Mouse (Mus musculus) CD4-positive, CD25-positive, alpha-beta regulatory T cell, adult 2 months (primary cell): ENCODE data around the gene Acss3.

Experiments used
- DNase-seq: peaks from one replicate; pipeline ENCODE4 v3.0.0-alpha.2; 2012; ENCODE audit warnings: low read depth, low spot score

The Acss3 gene

DNA sequence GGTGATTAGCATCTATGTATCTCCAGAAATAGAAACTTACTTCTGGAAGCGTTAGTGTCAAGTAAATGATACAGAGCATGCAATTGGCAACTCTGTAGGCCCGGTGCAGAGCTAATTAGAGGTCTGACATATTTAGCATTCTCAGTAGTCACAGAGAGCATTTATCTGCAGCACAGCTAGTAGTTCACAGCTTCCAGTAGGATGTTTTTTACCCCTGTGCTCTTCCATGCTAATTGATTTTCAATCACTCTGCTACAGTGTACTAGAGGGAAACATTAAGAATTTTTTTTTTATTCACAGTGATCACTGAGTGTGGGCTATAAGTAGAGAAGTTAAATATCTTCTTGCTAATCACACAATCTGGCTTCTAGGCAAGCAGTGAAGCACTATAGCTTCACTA lies 112.3 kb downstream of the Acss3 start:
- DNase-seq, result no peak

DNA sequence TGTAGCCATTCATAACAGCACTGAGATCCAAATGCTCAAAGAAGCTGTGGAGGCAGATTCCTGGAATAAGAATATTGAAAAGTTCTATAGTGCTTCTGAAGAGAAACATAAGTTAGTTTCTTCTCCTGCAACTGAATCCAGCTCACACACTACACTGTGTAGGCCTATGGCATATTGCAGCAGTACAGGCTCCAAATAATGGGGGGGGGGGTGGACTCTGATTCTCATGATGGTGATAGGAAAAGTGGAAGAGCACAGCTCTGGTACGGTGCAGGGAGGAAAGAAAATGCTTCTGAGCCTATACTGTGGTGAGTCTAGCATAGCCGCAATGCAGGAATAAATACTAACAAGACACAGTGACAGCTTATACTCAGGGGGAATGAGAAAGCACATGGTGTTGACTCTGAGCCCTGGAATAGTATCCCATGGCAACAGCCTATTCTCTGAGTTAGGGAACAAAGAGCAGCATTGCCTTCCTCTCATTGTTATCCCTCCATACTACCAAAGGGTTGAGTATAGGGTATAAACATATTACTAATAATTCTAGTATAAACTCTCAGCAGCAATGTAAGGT lies 125.3 kb downstream of the Acss3 start:
- no peak for DNase-seq

DNA sequence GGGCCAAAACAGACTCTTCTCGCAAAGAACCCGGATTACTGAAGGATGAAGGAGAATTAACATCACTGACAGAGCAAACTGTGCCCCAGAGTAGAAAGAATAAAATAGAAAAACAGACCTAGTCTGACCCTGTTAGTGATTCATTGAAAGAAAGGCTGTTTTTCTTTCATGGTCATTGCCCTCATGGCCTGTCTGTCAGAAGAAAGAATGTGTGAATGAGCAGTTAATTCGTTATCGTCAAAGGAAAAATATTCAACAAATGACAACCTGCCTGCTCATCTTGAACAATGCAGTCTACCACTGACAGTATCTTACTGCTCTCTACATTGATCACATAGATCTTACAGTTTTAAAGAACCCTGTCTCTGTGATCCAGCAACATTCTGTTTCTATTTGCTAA lies 134.0 kb downstream of the Acss3 start:
- no peak for DNase-seq

DNA sequence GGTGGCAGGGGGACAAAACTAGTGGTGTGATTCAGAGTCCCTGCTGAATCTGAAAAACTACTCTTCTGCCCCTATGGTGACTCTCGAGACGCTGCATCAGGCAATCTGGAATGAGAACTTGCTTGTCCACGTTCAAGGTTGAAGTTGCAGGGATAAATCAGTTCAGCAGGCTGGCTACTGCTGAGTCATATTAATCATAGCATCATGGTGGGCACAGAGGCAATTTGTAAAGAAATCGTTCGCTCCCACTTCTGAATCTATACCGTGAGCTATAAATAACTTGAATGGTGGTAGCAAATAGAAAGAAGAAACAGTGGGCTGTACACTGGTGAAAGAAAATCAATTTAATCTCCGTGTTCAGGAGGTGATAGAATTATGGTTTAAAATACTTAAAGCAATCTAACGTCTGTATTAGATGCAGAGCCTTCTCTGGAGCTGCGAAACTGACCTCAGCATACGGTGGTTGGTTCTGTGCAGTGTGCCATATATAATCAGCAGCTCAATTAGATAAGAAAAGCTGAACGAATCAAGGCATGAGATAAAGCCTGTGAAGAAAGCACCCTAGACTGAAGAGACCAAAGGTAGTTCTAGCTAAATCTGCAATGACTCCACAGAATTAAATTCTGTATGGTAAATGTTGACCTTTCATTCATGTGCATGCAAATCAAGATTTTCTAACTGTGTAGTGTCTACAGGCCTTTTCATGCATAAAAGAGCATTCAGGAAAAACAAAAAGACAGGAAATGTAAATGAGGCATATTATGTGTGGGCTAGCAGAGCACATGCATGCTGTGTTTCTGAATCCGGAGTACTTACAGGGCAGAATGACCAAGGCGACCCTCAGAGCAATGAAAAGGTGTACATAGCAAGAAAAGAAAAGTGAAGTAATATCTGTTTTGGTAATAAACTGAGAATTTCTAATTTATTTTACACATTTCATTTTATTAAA lies 148.0 kb downstream of the Acss3 start:
- no peak for DNase-seq

DNA sequence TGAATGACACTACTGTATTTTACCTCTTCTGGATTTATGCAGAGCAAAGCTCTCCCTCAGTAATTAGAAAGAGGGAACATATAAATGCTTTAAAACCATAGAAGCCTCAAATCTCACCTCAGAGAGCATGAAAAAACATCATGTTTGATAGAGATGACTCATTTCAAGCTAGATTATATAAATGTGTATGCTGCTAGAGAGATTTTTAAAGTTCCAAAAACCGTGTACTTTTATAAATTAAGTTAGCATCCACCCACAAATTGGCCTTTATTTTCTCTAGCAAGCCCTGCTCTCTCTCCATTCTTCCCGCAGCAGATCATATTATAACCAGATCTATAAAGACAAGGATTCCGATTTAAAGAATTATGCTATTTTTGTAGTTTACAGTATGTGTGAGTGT lies 164.4 kb downstream of the Acss3 start:
- no peak for DNase-seq

DNA sequence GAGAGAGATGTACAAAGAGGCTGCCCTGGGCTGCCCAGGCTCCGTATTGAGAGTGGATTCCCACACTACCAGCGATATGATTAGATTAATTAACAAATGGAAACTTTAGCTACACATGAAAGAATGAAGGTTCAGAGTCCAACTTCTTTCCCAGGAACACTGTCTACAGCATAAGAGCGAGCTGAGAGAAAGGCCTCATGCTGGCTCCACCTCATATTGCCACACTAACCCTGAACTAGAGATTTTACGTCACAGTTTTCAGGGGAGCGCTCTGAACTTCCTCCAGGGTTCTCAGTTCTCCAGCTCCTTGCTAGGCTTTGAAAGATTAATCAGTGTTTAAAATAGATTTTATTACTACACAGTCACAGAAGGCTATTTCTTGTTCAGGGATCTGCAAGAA lies 182.1 kb downstream of the Acss3 start:
- no peak for DNase-seq

DNA sequence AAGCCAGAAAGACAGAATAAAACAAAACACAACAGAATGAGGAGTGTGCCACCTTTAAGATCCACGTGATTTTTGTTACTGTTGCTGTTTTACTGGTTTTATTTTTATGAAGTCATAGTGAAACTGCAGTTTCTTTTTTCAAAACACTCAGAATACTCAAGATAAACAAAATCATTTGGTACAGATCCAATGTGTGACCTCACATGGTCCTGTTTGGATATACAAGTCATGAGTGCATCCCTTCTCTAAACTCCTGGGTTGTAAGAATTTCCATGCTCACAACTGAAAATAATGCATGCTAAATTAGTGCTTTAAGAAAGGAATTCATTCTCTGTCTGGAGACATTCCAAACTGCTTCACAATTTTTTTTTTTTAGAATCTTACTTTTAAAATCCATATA lies 184.0 kb downstream of the Acss3 start:
- DNase-seq, result no peak

DNA sequence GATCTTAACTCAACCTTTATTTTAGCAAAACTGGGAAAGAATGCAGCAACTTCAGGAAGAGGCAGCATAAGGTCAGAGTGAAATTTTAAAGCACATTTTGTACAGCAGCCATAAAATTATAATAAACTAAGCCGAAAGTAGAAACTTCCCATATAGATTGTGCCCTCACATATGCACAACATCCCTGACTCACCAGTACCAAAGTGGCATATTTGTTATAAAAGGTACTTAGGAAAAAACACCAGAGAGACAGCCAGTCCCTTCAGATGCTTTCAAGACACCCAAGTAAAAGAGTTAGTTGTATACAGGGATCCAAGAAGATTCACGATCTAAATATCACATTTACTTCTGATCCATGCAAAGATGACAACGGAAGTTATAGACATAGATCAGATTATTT lies 184.6 kb downstream of the Acss3 start:
- DNase-seq, result no peak

DNA sequence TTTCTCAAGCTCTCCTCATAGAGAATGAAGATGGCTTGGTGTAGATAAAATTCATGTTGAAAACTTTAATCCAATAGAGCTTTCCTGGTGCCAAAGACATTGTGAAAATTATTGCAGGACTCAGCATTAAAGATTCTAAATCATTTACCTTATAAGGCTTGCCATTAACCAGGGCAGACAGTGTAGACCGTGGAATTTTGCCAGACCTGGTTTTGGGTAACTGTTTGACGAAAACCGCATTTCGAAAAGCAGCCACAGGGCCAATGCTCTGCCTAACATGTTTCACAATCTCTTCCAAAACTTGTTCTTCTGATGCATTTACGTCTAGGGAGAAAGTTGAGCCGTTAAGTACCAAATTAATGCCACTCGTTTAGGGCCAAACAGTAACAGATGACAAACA lies 186.5 kb downstream of the Acss3 start:
- no peak for DNase-seq

DNA sequence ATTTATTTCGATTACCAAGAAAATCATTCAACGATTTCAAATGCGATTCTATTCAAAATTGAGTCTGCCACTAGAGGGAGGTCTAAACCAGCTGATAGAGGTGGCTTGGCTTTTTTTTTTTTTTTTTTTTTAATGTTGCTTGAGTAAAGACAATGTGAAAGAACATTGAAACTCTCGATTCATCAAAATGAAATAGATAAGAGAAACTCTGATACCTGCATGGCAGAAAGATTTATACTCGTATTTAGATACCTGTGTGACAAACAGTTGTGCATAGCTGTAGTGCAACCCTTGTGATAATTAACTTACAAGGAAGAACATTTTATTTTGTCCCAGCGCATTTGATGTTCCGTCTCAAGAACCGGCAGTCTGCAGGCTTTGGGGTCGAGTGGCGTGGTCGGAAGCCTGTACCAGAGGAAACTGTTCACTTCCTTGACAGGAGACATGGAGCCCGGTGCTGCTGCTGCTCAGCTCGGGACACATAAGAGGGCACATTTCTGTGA lies 190.8 kb downstream of the Acss3 start:
- DNase-seq, result no peak

DNA sequence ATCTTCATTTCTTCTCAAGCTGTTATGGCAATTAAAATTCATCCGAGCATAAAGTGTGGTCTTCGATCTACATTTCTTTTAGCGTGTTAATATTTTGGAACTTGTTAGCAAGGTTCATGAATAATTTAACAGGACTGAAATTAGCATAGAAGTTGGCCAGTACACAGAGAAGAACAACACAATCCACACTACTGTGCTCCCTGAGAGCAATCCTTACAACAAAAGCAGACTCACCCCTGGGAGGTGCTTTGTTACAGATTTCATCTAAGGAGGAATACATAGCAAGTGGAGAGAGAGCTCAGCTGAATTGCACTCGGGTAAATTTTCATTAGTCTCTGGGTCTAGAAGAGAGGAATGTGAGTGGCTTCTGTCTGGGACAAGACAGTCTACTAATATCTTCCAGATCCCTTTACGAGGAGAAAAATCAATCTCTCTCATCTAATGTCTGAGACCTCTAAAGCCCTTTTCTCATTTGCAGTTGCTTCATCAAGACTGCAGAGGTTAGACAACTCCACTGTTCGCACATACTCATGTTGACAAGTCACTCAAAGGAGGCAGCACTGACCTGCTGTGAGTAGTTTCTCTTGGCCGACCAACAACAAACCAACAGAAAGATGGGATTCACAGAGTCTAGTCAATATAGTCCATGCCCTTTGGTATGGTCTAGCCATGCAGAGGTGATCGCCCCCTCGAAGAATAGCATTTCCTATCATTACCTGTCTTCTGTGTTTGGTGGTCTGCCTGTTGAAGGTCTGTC lies 194.7 kb downstream of the Acss3 start:
- no peak for DNase-seq

DNA sequence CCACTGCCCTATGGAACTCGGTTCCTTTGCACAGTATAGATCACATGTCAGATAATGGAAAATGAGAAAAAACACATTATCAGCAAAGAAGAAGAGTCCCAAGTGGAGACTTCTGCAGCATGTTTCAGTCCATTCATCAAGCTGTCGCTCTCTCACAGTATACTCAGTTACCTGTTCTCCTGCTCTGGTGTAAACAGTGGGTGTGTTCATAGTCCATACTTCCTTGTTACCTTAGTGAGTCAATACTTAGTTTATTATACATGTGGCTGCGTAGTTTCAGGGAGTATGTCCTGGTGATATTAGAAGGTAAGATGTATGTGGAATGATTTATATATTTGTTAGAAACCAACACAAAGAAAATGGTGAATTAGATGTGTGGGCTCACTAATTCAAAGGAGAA lies 198.7 kb downstream of the Acss3 start:
- DNase-seq, result no peak

DNA sequence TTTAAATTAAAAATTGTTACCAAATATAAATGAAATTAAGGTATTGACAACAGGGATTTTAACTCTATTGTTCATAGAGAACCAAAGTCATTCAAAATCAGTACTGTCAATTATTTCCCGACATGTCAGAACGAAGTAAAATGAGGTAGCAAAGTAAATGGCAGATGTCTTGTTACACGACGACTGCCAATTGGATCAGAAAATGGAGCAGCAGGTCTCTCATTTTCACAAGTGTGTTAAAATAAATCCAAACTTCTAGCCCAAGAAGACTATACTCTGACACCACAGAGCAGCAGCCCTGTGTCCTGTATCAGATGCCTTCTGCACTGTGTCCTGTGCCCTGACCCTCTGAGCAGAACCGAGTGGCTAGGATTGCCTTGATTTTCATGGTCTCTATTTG lies 199.1 kb downstream of the Acss3 start:
- DNase-seq, result no peak

DNA sequence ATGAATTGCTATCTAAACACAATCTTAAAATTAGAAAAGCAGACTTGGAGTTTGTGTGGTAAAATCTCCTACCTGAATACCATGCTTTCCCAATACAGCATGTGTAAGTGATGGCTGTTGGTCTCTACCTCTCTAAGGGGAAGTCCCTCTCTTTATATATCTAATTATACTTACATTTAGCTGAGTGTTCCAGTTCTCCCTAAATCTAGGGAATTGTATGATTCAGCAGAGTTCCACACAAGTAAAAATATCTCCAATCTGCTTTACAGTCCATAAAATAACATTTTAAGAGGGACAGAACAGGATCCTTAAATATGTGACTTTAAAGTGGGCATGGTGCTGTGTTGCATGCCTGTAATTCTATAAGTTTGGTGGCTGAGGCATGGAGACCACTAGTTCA lies 208.6 kb downstream of the Acss3 start:
- DNase-seq, result no peak

DNA sequence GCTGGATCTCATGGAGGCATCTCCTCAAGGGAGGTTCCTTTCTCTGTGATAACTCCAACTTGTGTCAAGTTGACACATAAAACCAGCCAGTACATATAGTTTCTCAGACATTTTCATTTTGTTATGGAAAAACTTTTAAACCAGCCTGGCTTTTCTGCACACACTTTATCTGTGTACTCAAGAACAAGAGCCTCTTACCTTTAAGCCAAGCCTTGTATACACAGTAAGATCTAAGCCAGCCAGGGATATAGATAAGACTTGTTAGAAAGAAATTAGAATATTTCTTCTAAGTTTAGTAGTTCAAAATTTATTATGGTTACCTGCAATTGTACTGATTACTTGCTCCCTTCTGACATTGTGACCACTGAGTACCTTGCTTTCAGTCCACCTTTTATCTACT lies 209.2 kb downstream of the Acss3 start:
- DNase-seq, result no peak

DNA sequence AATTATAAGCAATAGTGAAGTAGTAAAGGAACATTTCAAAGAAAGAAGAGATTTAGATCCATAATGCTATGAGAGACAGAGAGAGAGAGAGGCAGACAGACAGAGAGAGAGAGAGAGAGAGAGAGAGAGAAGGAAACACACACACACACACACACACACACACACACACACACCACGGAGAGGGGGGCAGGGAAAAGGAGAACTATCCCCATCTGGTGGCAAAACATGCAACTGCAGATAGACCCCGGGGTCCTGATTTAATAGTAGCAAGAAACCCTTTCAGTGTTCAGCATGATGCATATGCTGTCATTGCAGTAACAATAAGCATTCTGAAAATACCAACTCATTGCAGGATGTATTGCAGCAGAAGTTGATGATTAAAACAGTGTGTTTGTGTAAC lies 210.4 kb downstream of the Acss3 start:
- DNase-seq, result no peak

DNA sequence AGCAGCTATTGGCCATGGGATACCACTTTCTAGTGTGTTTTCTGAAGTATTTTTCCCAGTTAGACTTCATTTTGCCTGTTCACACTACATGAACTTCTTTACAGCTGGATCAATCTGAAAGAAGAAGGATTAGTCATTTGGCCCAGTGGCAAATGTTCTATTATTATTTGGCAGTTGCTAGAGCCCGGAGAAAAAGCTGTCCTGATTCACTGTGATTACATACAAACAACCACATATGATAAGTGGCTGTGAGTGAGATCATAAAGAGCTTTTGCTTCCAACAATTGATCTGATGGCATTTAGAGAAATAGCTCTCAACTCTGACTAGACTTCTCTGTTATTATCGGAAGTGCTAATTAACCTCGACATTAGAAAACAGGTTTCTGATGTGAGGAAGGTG lies 213.4 kb downstream of the Acss3 start:
- DNase-seq, result no peak

DNA sequence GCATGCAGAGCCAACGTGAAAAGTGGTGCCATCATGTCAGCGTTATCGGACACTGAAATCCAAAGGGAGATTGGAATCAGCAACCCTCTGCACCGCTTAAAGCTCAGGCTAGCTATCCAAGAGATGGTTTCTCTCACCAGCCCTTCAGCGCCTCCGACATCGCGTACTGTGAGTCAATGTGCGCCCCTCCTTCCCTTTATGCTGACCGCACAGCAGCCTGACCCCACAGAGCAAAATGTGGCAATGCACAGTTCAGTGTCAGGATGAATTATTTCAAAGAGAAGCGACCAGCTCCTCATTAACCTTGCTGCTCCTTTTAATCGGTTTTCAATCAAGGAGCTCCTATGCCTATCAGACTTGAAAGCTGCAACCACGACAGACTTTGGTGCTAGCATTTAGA lies 227.1 kb downstream of the Acss3 start:
- no peak for DNase-seq
